Mouse (Mus musculus) kidney, embryonic 14.5 days (tissue): ENCODE data around the gene Sde2. TPM values are rescaled to one million over a fixed set of nuclear protein-coding genes. Genes with fewer than 3 reads are reported as not detected.
A peak's percentile ranks its signal among the peaks of the same experiment; 100 is the strongest.

Experiments used
- ATAC-seq: fragments of 200-750 bp; cut with Nextera tagmentation; 2 replicates; pipeline ENCODE4 v1.8.0; 2017; ENCODE audit warnings: moderate number of reproducible peaks, mild to moderate bottlenecking, moderate TSS enrichment, moderate library complexity; ENCODE audit not compliant: low FRiP score, low TSS enrichment
- H3K27ac ChIP-seq: fragments of 300-500 bp; sonication (generic); 2 replicates; pipeline ENCODE4 v1.5.1; 2014; ENCODE audit warnings: low read depth, mild to moderate bottlenecking, low read length, moderate library complexity, mixed read lengths
- H3K27me3 ChIP-seq: fragments of 300-500 bp; sonication (generic); 2 replicates; pipeline ENCODE4 v1.6.1; 2014; ENCODE audit warnings: mild to moderate bottlenecking, low read length; ENCODE audit not compliant: control insufficient read depth, insufficient read depth
- H3K36me3 ChIP-seq: fragments of 300-500 bp; sonication (generic); 2 replicates; pipeline ENCODE4 v1.6.1; 2014; ENCODE audit warnings: low read length, mixed read lengths; ENCODE audit not compliant: control insufficient read depth, insufficient read depth
- H3K4me1 ChIP-seq: fragments of 300-500 bp; sonication (generic); 2 replicates; pipeline ENCODE4 v1.6.1; 2014; ENCODE audit warnings: low read length, mixed read lengths; ENCODE audit not compliant: control insufficient read depth, insufficient read depth
- H3K4me2 ChIP-seq: fragments of 300-500 bp; sonication (generic); replicated peaks from 2 replicates; pipeline ENCODE4 v1.6.1; 2014; ENCODE audit warnings: low read depth, mild to moderate bottlenecking, low read length
- H3K4me3 ChIP-seq: fragments of 300-500 bp; sonication (generic); 2 replicates; pipeline ENCODE4 v1.5.1; 2014; ENCODE audit warnings: mild to moderate bottlenecking, low read length
- H3K9ac ChIP-seq: fragments of 300-500 bp; sonication (generic); 2 replicates; pipeline ENCODE4 v1.6.1; 2014; ENCODE audit warnings: low read depth, mild to moderate bottlenecking, low read length, moderate library complexity
- H3K9me3 ChIP-seq: fragments of 300-500 bp; sonication (generic); 2 replicates; pipeline ENCODE4 v1.6.1; 2016; ENCODE audit warnings: low read length; ENCODE audit not compliant: control insufficient read depth
- WGBS: fragments of 180-500 bp; shearing (Covaris S2); extraction: QIAGEN DNeasy Blood & Tissue Kit; methylation state at CpG from one replicate; pipeline ENCODE4 v1.1.7; 2014; 5-methylcytosine and 5-hydroxymethylcytosine counted together
- polyA plus RNA-seq: library from polyadenylated mRNA; unstranded; fragments of >200 nt; fragmentation: Nextera tagmentation; extraction: Ambion mirVana; gene quantifications from 2 replicates; pipeline ENCODE4 v1.2.1, GENCODE M21; 2014

Gene Sde2
- polyA plus RNA-seq, 1 experiment from 2014 or later = 39.6 TPM

DNA sequence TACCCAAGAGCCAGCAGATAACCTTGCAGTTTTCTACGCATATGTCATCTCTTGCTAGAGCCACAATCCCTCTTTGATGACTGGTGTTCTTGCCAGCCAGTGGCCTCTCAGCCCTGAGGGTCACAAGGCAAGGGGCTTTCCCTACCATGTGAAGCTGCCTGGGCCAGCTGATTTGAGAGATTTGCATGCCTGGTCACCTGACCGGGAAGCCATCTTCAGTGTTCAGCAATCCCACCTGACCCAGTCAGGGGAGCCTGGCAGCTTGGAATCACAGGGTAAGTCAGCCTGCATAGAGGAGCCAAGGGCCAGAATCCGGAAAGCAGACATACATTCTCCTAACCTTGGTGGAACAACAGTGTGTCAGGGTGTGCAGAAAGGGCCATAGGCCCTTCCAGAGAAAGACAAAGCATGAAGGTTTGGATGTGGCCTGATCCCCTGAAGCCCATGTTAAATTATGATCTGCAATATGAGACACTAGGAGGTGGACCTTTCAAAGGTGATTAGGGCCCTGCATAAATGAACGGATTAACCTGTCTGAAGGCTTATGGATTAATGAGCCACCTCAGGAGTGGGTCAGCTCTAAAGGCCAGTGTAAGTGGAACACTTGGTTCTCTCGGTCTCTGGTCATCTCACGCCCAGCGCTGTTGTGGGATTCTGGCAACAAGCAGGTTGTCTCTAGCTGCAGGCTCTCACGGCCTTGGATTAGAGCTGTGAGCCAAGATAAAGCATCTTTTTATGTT lies 9.2 kb upstream of the Sde2 start:
- Histone ChIP-seq H3K27ac (no peak overlapping the region), H3K4me1 (no peaks in the 10 kb centered on the region), H3K9me3 (no peaks in the 10 kb centered on the region), H3K4me2 (no peak overlapping the region), H3K4me3 (no peak overlapping the region), H3K36me3 (no peaks in the 10 kb centered on the region), H3K9ac (no peak overlapping the region), H3K27me3 (no peaks in the 10 kb centered on the region)
- no peak for ATAC-seq
- 76% methylated on average over 8 of the region's 8 CpGs for WGBS

DNA sequence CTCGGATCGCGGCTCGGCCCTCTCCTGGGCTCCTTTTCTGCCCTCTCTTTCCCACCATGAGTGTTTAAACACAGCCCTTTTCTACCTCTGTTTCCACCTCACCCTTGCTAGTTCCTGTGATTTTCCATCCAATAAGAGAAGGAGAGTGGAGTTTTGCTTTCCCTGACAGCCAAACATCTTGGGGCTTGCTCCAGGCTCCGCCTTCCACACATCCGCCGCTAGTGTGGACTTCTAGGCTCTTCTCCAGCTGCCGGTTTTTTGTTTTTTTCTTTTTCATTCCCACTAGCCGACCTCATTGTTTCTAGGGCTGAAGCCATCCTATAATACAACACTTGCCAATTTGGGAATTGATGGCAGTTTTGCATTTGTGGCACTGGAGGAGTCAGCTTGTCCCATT lies 2.8 kb upstream of the Sde2 start:
- H3K4me3 ChIP-seq = peak overlapping the region; percentile 31
- H3K9me3 ChIP-seq = no peaks in the 10 kb centered on the region
- peak overlapping the region; percentile 56 for H3K4me2 ChIP-seq
- WGBS = 0% methylated on average over 9 of the region's 9 CpGs
- peak overlapping the region; percentile 44; the same call in 1 of the 2 replicates for H3K9ac ChIP-seq
- no peaks in the 10 kb centered on the region for H3K36me3 ChIP-seq
- peaks cover 30% of the 10 kb centered on the region for H3K4me1 ChIP-seq
- H3K27ac ChIP-seq = peak overlapping the region; percentile 86
- peak; percentile 36 for ATAC-seq
- no peaks in the 10 kb centered on the region for H3K27me3 ChIP-seq

- Histone ChIP-seq H3K4me1 (peaks cover 30% of the 10 kb centered on the region), H3K36me3 (no peaks in the 10 kb centered on the region), H3K9me3 (no peaks in the 10 kb centered on the region), H3K4me2 (peak overlapping the region; percentile 56), H3K9ac (peak overlapping the region; percentile 44; the same call in 1 of the 2 replicates), H3K27ac (peak overlapping the region; percentile 86), H3K4me3 (peak overlapping the region; percentile 31), H3K27me3 (no peaks in the 10 kb centered on the region)
- no peak for ATAC-seq
- WGBS = 15% methylated on average over 11 of the region's 11 CpGs
Observed at GRCm38 (mm10) chr1:180848511-180849241, 2.3 kb upstream of the Sde2 start.

GRCm38 (mm10) chr1:180849701-180850301 lies 1.1 kb upstream of the Sde2 start:
- no peaks in the 10 kb centered on the region for H3K36me3 ChIP-seq
- H3K27me3 ChIP-seq = no peaks in the 10 kb centered on the region
- H3K27ac ChIP-seq = peak overlapping the region; percentile 99
- ATAC-seq = no peak
- 31% methylated on average over 11 of the region's 11 CpGs for WGBS
- H3K9ac ChIP-seq = peak overlapping the region; percentile 74
- peak overlapping the region; percentile 86 for H3K4me3 ChIP-seq
- H3K4me1 ChIP-seq = peaks cover 30% of the 10 kb centered on the region
- no peaks in the 10 kb centered on the region for H3K9me3 ChIP-seq
- peak overlapping the region; percentile 75 for H3K4me2 ChIP-seq

DNA sequence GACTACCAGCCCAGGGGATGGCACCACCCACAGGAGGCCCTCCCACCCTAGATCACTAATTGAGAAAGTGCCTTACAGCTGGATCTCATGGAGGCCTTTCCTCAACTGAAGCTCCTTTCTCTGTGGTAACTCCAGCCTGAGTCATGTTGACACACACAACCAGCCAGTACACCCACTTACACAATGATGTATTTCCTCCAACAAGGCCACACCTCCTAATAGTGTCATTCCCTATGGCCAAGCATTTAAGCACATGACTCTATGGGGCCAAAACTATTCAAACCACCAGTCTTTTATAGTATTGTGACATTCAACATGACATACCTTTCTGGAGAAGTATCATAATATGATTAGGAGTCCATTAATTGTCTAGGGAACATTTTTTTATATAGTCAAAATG lies 7.8 kb downstream of the Sde2 start:
- H3K27me3 ChIP-seq = no peaks in the 10 kb centered on the region
- no peak overlapping the region for H3K27ac ChIP-seq
- no peak for ATAC-seq
- H3K9ac ChIP-seq = no peak overlapping the region
- no peak overlapping the region for H3K4me3 ChIP-seq
- H3K9me3 ChIP-seq = no peaks in the 10 kb centered on the region
- no peaks in the 10 kb centered on the region for H3K4me1 ChIP-seq
- peaks cover 81% of the 10 kb centered on the region for H3K36me3 ChIP-seq
- H3K4me2 ChIP-seq = no peak overlapping the region

- Histone ChIP-seq H3K4me3 (no peak overlapping the region), H3K9me3 (no peaks in the 10 kb centered on the region), H3K27me3 (no peaks in the 10 kb centered on the region), H3K4me1 (no peaks in the 10 kb centered on the region), H3K4me2 (no peak overlapping the region), H3K9ac (no peak overlapping the region), H3K36me3 (peaks cover 90% of the 10 kb centered on the region), H3K27ac (no peak overlapping the region)
- 90% methylated on average over 6 of the region's 6 CpGs for WGBS
- ATAC-seq = no peak
Observed at GRCm38 (mm10) chr1:180860030-180860429, 9.1 kb downstream of the Sde2 start.

GRCm38 (mm10) chr1:180863606-180864005 lies 12.7 kb downstream of the Sde2 start:
- WGBS = 30% methylated on average over 1 of the region's 1 CpGs
- Histone ChIP-seq H3K4me1 (no peaks in the 10 kb centered on the region), H3K27ac (no peak overlapping the region), H3K36me3 (peaks cover 85% of the 10 kb centered on the region), H3K9me3 (no peaks in the 10 kb centered on the region), H3K4me2 (no peak overlapping the region), H3K27me3 (no peaks in the 10 kb centered on the region), H3K4me3 (no peak overlapping the region), H3K9ac (no peak overlapping the region)
- ATAC-seq = no peak

- Histone ChIP-seq H3K9ac (no peak overlapping the region), H3K4me1 (no peaks in the 10 kb centered on the region), H3K4me2 (no peak overlapping the region), H3K36me3 (peaks cover 63% of the 10 kb centered on the region), H3K9me3 (no peaks in the 10 kb centered on the region), H3K27ac (no peak overlapping the region), H3K27me3 (no peaks in the 10 kb centered on the region), H3K4me3 (no peak overlapping the region)
- no peak for ATAC-seq
- WGBS = 88% methylated on average over 7 of the region's 7 CpGs
Observed at GRCm38 (mm10) chr1:180866001-180866400, 15.1 kb downstream of the Sde2 start.

- Histone ChIP-seq H3K27ac (no peak overlapping the region), H3K4me3 (no peak overlapping the region), H3K36me3 (peaks cover 26% of the 10 kb centered on the region), H3K4me2 (no peak overlapping the region), H3K4me1 (no peaks in the 10 kb centered on the region), H3K9me3 (no peaks in the 10 kb centered on the region), H3K9ac (no peak overlapping the region), H3K27me3 (no peaks in the 10 kb centered on the region)
- 71% methylated on average over 13 of the region's 13 CpGs for WGBS
- ATAC-seq = no peak
Observed at GRCm38 (mm10) chr1:180870122-180870650, 19.3 kb downstream of the Sde2 start.
